Comparison of ENCODE assay signal across 31 mouse cellular contexts in the genomic region with DNA sequence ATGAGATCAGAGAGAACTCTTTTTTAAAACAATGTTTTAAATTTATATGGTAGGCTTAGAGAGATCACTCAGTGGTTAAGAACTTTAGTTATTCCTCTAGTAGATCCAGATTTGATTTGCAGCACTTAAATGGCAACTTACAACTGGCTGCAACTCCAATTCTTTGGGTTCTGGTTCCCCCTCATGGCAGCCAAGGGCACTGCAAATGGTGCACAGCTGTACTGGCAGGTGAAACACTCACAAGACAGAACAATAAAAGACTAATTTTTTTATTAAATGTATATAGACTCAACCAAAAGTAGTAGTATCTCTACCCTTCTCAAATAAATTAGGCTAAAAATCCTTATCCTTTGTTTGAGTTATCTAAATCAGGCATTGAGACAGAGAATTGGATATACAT.
DNase-seq lines count a peak whose midpoint lies in the region; ATAC-seq and TF ChIP-seq lines count a peak whose summit lies in the region.
"Had no signal": no experiment of that assay in that cellular context is flagged by ENCODE, and none has a peak within 500 bp of the region (broad histone marks: within the 10 kb centered on the region; RNA-seq: fewer than 3 reads in every experiment).

No protein-coding gene starts in this region.

- no peak overlapping the region for H3K9ac ChIP-seq in MEL (ENCODE audit: control insufficient read depth, low read depth, low read length, poor library complexity, severe bottlenecking)
- H3K9ac ChIP-seq in midbrain, embryonic 13.5 days (replicated peaks), result no peak overlapping the region
- H3K9ac ChIP-seq: embryonic facial prominence, embryonic 15.5 days; forebrain, embryonic 12.5 days; forebrain, postnatal 0 days; hindbrain, embryonic 12.5 days; intestine, embryonic 15.5 days; limb, embryonic 12.5 days; liver, postnatal 0 days had no signal

- H3K27me3 ChIP-seq in E14TG2a.4 (ENCODE audit: insufficient read depth, low read length) (no peaks in the 10 kb centered on the region), MEL (ENCODE audit: control insufficient read depth in 1 of 2, insufficient read depth in 2 of 2, low read length in 2 of 2) (no peaks in the 10 kb centered on the region)
- H3K27me3 ChIP-seq in midbrain, embryonic 13.5 days, result no peaks in the 10 kb centered on the region
- H3K27me3 ChIP-seq: embryonic facial prominence, embryonic 15.5 days; forebrain, embryonic 12.5 days; hindbrain, embryonic 12.5 days; intestine, embryonic 15.5 days; limb, embryonic 12.5 days had no signal

- TF ChIP-seq POLR2A in MEL (IDR thresholded peaks at IDR 0.05; ENCODE audit: control insufficient read depth in 1 of 2, insufficient read depth in 1 of 2, low read depth in 1 of 2, low read length in 2 of 2, poor library complexity in 1 of 2), result no peak

- no peak overlapping the region for H3K27ac ChIP-seq in MEL (ENCODE audit: control insufficient read depth, low read depth, low read length)
- no peak overlapping the region for H3K27ac ChIP-seq in midbrain, embryonic 13.5 days
- H3K27ac ChIP-seq: embryonic facial prominence, embryonic 10.5 days; embryonic facial prominence, embryonic 15.5 days; forebrain, embryonic 12.5 days; heart, embryonic 10.5 days; hindbrain, embryonic 12.5 days; hindbrain, postnatal 0 days; intestine, embryonic 15.5 days; kidney, postnatal 0 days; left cerebral cortex, adult 2 months; limb, embryonic 12.5 days; macrophage had no signal

- H3K4me1 ChIP-seq in E14TG2a.4 (replicated peaks; ENCODE audit: low read depth, low read length) (no peaks in the 10 kb centered on the region), MEL (ENCODE audit: control insufficient read depth in 1 of 2, insufficient read depth in 2 of 2, low read length in 2 of 2) (no peaks in the 10 kb centered on the region)
- H3K4me1 ChIP-seq in midbrain, embryonic 13.5 days (replicated peaks), result no peaks in the 10 kb centered on the region
- H3K4me1 ChIP-seq: embryonic facial prominence, embryonic 10.5 days; embryonic facial prominence, embryonic 15.5 days; forebrain, embryonic 12.5 days; heart, embryonic 10.5 days; hindbrain, embryonic 12.5 days; intestine, embryonic 15.5 days; limb, embryonic 12.5 days had no signal

- H3K4me3 ChIP-seq in E14TG2a.4 (replicated peaks; ENCODE audit: low read length) (no peak overlapping the region), MEL (ENCODE audit: control insufficient read depth in 1 of 2, insufficient read depth in 1 of 2, low read depth in 2 of 2, low read length in 2 of 2) (no peak overlapping the region)
- no peak overlapping the region for H3K4me3 ChIP-seq in midbrain, embryonic 13.5 days (replicated peaks)
- H3K4me3 ChIP-seq: embryonic facial prominence, embryonic 10.5 days; embryonic facial prominence, embryonic 15.5 days; forebrain, embryonic 12.5 days; heart, embryonic 10.5 days; hindbrain, embryonic 12.5 days; intestine, embryonic 15.5 days; left cerebral cortex, adult 2 months; limb, embryonic 12.5 days had no signal

- TF ChIP-seq CTCF in E14TG2a.4 (conservative IDR thresholded peaks at IDR 0.05; ENCODE audit: low read length) (peak; percentile 54), MEL (IDR thresholded peaks at IDR 0.05 in 2 of 3, conservative IDR thresholded peaks at IDR 0.05 in 1 of 3; ENCODE audit: control insufficient read depth in 1 of 3, insufficient read depth in 1 of 3, low read depth in 2 of 3, low read length in 3 of 3, poor library complexity in 1 of 3, severe bottlenecking in 1 of 3) (peak; percentile 9 to 47 (median 35); a peak in 3 of 6 replicates)

- TF ChIP-seq EP300 in MEL (IDR thresholded peaks at IDR 0.05; ENCODE audit: low read depth in 1 of 2, low read length in 2 of 2), result no peak

- TF ChIP-seq RAD21 in MEL (IDR thresholded peaks at IDR 0.05; ENCODE audit: low read depth, low read length), result peak; percentile 37

- no peaks in the 10 kb centered on the region for H3K36me3 ChIP-seq in E14TG2a.4 (ENCODE audit: insufficient read depth, low read length)
- H3K36me3 ChIP-seq in MEL (ENCODE audit: control insufficient read depth in 1 of 2, insufficient read depth in 2 of 2, low read length in 2 of 2), result no peaks in the 10 kb centered on the region
- H3K36me3 ChIP-seq in midbrain, embryonic 13.5 days, result no peaks in the 10 kb centered on the region
- H3K36me3 ChIP-seq: embryonic facial prominence, embryonic 10.5 days; embryonic facial prominence, embryonic 15.5 days; forebrain, embryonic 12.5 days; heart, embryonic 10.5 days; hindbrain, embryonic 12.5 days; intestine, embryonic 15.5 days; limb, embryonic 12.5 days had no signal

- DNase-seq in kidney, postnatal 10 days, result peak; percentile 8
- DNase-seq in kidney, adult 18-20 months, result no peak
- peak; percentile 12 for DNase-seq in MEL (ENCODE audit: low read depth, low spot score)
- DNase-seq in c-Kit-positive CD71-positive TER-119-positive erythroid progenitor cells, embryonic 14.5 days (ENCODE audit: low spot score), result no peak
- no peak for DNase-seq in spleen, postnatal 36 days (ENCODE audit: low spot score in 2 of 2)
- DNase-seq: adrenal gland, postnatal 14 days; cerebellum, adult 2 months; cerebellum, postnatal 25 days; forebrain, postnatal 0 days; gastrocnemius, postnatal 10 days; heart, postnatal 36 days; kidney, adult 8-10 months; layer of hippocampus, adult 9-11 months; liver, postnatal 0 days; lung, postnatal 10 days had no signal

- H3K79me2 ChIP-seq in MEL (ENCODE audit: control insufficient read depth, insufficient read depth, low read length, poor library complexity), result no peaks in the 10 kb centered on the region

- ATAC-seq in megakaryocyte progenitor cell, adult 5-6 weeks (replicated peaks; ENCODE audit: poor library complexity), result peak; percentile 55
- ATAC-seq in midbrain, embryonic 13.5 days, result no peak
- ATAC-seq: forebrain, postnatal 0 days; hindbrain, postnatal 0 days; intestine, embryonic 15.5 days; liver, postnatal 0 days; midbrain, embryonic 16.5 days had no signal

- no peaks in the 10 kb centered on the region for H3K9me3 ChIP-seq in E14TG2a.4 (ENCODE audit: low read length)
- H3K9me3 ChIP-seq in MEL (replicated peaks; ENCODE audit: insufficient read depth, low read length), result no peaks in the 10 kb centered on the region
- no peaks in the 10 kb centered on the region for H3K9me3 ChIP-seq in midbrain, embryonic 13.5 days
- H3K9me3 ChIP-seq: embryonic facial prominence, embryonic 10.5 days; embryonic facial prominence, embryonic 15.5 days; forebrain, embryonic 12.5 days; heart, embryonic 10.5 days; hindbrain, embryonic 12.5 days; intestine, embryonic 15.5 days; limb, embryonic 12.5 days had no signal

- H3K4me2 ChIP-seq in midbrain, embryonic 13.5 days (replicated peaks), result no peak overlapping the region
- H3K4me2 ChIP-seq: embryonic facial prominence, embryonic 15.5 days; forebrain, embryonic 12.5 days; hindbrain, embryonic 12.5 days; intestine, embryonic 15.5 days; limb, embryonic 12.5 days; liver, embryonic 11.5 days had no signal

TF ChIP-seq in MEL, 35 proteins besides CTCF, POLR2A, EP300 and RAD21:
- 0 out of 2 replicates have a peak, but pooled peaks have one; percentile 15 for TF ChIP-seq ZC3H11A (IDR thresholded peaks at IDR 0.05; ENCODE audit: low read depth, low read length)
- no peak for TF ChIP-seq GATA1 (IDR thresholded peaks at IDR 0.05; ENCODE audit: low read depth, low read length)
- TF ChIP-seq BHLHE40 (IDR thresholded peaks at IDR 0.05; ENCODE audit: borderline replicate concordance, low read depth, low read length), result no peak
- peak; percentile 40 for TF ChIP-seq SMC3 (IDR thresholded peaks at IDR 0.05; ENCODE audit: low read depth, low read length)

Comparison
In these comparisons a context has a peak if more than half of its experiments do, and no peak if none do; other contexts are left out.
1. DNase-seq: peak in kidney, postnatal 10 days (single experiment) and MEL (single experiment); none in kidney, adult 18-20 months (single experiment), c-Kit-positive CD71-positive TER-119-positive erythroid progenitor cells, embryonic 14.5 days (single experiment) and spleen, postnatal 36 days (0 of 2).